Mouse (Mus musculus) heart, embryonic 11.5 days (tissue): ENCODE data around the gene Dagla. TPM values are rescaled to one million over a fixed set of nuclear protein-coding genes. Genes with fewer than 3 reads are reported as not detected.

Experiments used
- ATAC-seq: fragments of 200-750 bp; cut with Nextera tagmentation; replicated peaks from 2 replicates; pipeline ENCODE4 v1.8.0; 2017; ENCODE audit warnings: moderate library complexity; ENCODE audit not compliant: insufficient number of reproducible peaks, low FRiP score, low TSS enrichment
- H3K27ac ChIP-seq: fragments of 300-500 bp; sonication (generic); 2 replicates; pipeline ENCODE4 v1.5.1; 2014; ENCODE audit warnings: mild to moderate bottlenecking, low read depth, low read length
- H3K27me3 ChIP-seq: fragments of 300-500 bp; sonication (generic); 2 replicates; pipeline ENCODE4 v1.6.1; 2014; ENCODE audit warnings: mild to moderate bottlenecking, low read length, mixed read lengths; ENCODE audit not compliant: control insufficient read depth, insufficient read depth
- H3K36me3 ChIP-seq: fragments of 300-500 bp; sonication (generic); 2 replicates; pipeline ENCODE4 v1.6.1; 2014; ENCODE audit warnings: mild to moderate bottlenecking, low read length, moderate library complexity, mixed read lengths; ENCODE audit not compliant: control insufficient read depth, insufficient read depth
- H3K4me1 ChIP-seq: fragments of 300-500 bp; sonication (generic); 2 replicates; pipeline ENCODE4 v1.6.1; 2014; ENCODE audit warnings: low read length; ENCODE audit not compliant: control insufficient read depth, insufficient read depth
- H3K4me2 ChIP-seq: fragments of 300-500 bp; sonication (generic); 2 replicates; pipeline ENCODE4 v1.6.1; 2014; ENCODE audit warnings: mild to moderate bottlenecking, moderate library complexity
- H3K4me3 ChIP-seq: fragments of 300-500 bp; sonication (generic); 2 replicates; pipeline ENCODE4 v1.5.1; 2014; ENCODE audit warnings: low read depth, low read length
- H3K9ac ChIP-seq: fragments of 300-500 bp; sonication (generic); 2 replicates; pipeline ENCODE4 v1.6.1; 2014; ENCODE audit warnings: mild to moderate bottlenecking, low read depth, low read length, moderate library complexity
- H3K9me3 ChIP-seq: fragments of 300-500 bp; sonication (generic); replicated peaks from 2 replicates; pipeline ENCODE4 v1.6.1; 2016; ENCODE audit warnings: low read length; ENCODE audit not compliant: control insufficient read depth
- WGBS: fragments of 180-500 bp; shearing (Covaris S2); extraction: QIAGEN DNeasy Blood & Tissue Kit; methylation state at CpG from one replicate; pipeline ENCODE4 v1.1.7; 2014; ENCODE audit not compliant: insufficient replicate concordance; 5-methylcytosine and 5-hydroxymethylcytosine counted together
- polyA plus RNA-seq: library from polyadenylated mRNA; unstranded; fragments of >200 nt; fragmentation: Nextera tagmentation; extraction: Ambion mirVana; gene quantifications from 2 replicates; pipeline ENCODE4 v1.2.1, GENCODE M21; 2014

Gene Dagla
- polyA plus RNA-seq, 1 experiment from 2014 or later = 0.66 TPM

GRCm38 (mm10) chr19:10280771-10281540 lies 23.7 kb downstream of the Dagla start:
- no peak for ATAC-seq
- Histone ChIP-seq H3K36me3 (no peaks in the 10 kb centered on the region), H3K27ac (no peak overlapping the region), H3K9me3 (no peaks in the 10 kb centered on the region), H3K4me1 (peaks cover 28% of the 10 kb centered on the region), H3K4me3 (no peak overlapping the region), H3K27me3 (peaks cover 6% of the 10 kb centered on the region; the same call in 1 of the 2 replicates), H3K9ac (no peak overlapping the region), H3K4me2 (peak overlapping the region; percentile 12)
- 39% methylated on average over 14 of the region's 14 CpGs for WGBS

GRCm38 (mm10) chr19:10279668-10280067 lies 25.0 kb downstream of the Dagla start:
- Histone ChIP-seq H3K27ac (no peak overlapping the region), H3K27me3 (peaks cover 6% of the 10 kb centered on the region; the same call in 1 of the 2 replicates), H3K4me3 (no peak overlapping the region), H3K9ac (no peak overlapping the region), H3K4me1 (peaks cover 28% of the 10 kb centered on the region), H3K9me3 (no peaks in the 10 kb centered on the region), H3K36me3 (no peaks in the 10 kb centered on the region), H3K4me2 (no peak overlapping the region)
- ATAC-seq = no peak
- 63% methylated on average over 9 of the region's 9 CpGs for WGBS

- Histone ChIP-seq H3K9me3 (no peaks in the 10 kb centered on the region), H3K27ac (no peak overlapping the region), H3K4me1 (peaks cover 33% of the 10 kb centered on the region), H3K9ac (no peak overlapping the region), H3K4me2 (no peak overlapping the region), H3K36me3 (no peaks in the 10 kb centered on the region), H3K4me3 (no peak overlapping the region), H3K27me3 (peaks cover 6% of the 10 kb centered on the region; the same call in 1 of the 2 replicates)
- 25% methylated on average over 6 of the region's 6 CpGs for whole genome bisulfite sequencing
- ATAC-seq = no peak
Measured at GRCm38 (mm10) chr19:10278669-10279324, 25.9 kb downstream of the Dagla start.

GRCm38 (mm10) chr19:10277759-10278158 lies 26.9 kb downstream of the Dagla start:
- WGBS = 23% methylated on average over 5 of the region's 5 CpGs
- Histone ChIP-seq H3K9ac (peak overlapping the region; percentile 24; the same call in 1 of the 2 replicates), H3K36me3 (no peaks in the 10 kb centered on the region), H3K4me2 (peak overlapping the region; percentile 40; the same call in 1 of the 2 replicates), H3K27ac (peak overlapping the region; percentile 30; the same call in 1 of the 2 replicates), H3K4me1 (peaks cover 43% of the 10 kb centered on the region), H3K27me3 (0 out of 2 replicates have a peak, but pooled peaks cover under 1% of the 10 kb centered on the region), H3K4me3 (no peak overlapping the region), H3K9me3 (no peaks in the 10 kb centered on the region)
- ATAC-seq = no peak

GRCm38 (mm10) chr19:10277331-10277730 lies 27.3 kb downstream of the Dagla start:
- Histone ChIP-seq H3K36me3 (no peaks in the 10 kb centered on the region), H3K27me3 (no peaks in the 10 kb centered on the region; the same call in 1 of the 2 replicates), H3K4me3 (no peak overlapping the region), H3K4me2 (peak overlapping the region; percentile 40; the same call in 1 of the 2 replicates), H3K4me1 (peaks cover 47% of the 10 kb centered on the region), H3K9me3 (no peaks in the 10 kb centered on the region), H3K27ac (peak overlapping the region; percentile 30; the same call in 1 of the 2 replicates), H3K9ac (peak overlapping the region; percentile 24; the same call in 1 of the 2 replicates)
- 4% methylated on average over 17 of the region's 17 CpGs for WGBS
- no peak for ATAC-seq

GRCm38 (mm10) chr19:10276483-10277144 lies 28.1 kb downstream of the Dagla start:
- no peak overlapping the region for H3K4me3 ChIP-seq
- no peaks in the 10 kb centered on the region; the same call in 1 of the 2 replicates for H3K27me3 ChIP-seq
- no peaks in the 10 kb centered on the region for H3K9me3 ChIP-seq
- no peak overlapping the region for H3K27ac ChIP-seq
- H3K4me1 ChIP-seq = peaks cover 47% of the 10 kb centered on the region
- no peak overlapping the region for H3K9ac ChIP-seq
- no peak overlapping the region for H3K4me2 ChIP-seq
- WGBS = 63% methylated on average over 12 of the region's 12 CpGs
- H3K36me3 ChIP-seq = no peaks in the 10 kb centered on the region
- no peak for ATAC-seq

- H3K27ac ChIP-seq = no peak overlapping the region
- H3K9ac ChIP-seq = no peak overlapping the region
- 31% methylated on average over 5 of the region's 5 CpGs for WGBS
- H3K27me3 ChIP-seq = no peaks in the 10 kb centered on the region; the same call in none of the 2 replicates
- no peaks in the 10 kb centered on the region for H3K36me3 ChIP-seq
- no peak overlapping the region for H3K4me3 ChIP-seq
- H3K9me3 ChIP-seq = no peaks in the 10 kb centered on the region
- H3K4me1 ChIP-seq = peaks cover 35% of the 10 kb centered on the region
- no peak for ATAC-seq
- no peak overlapping the region for H3K4me2 ChIP-seq
Measured at GRCm38 (mm10) chr19:10274056-10274455, 30.6 kb downstream of the Dagla start.

- Histone ChIP-seq H3K27ac (peak overlapping the region; percentile 35; the same call in 1 of the 2 replicates), H3K27me3 (no peaks in the 10 kb centered on the region; the same call in none of the 2 replicates), H3K9ac (peak overlapping the region; percentile 34; the same call in 1 of the 2 replicates), H3K36me3 (no peaks in the 10 kb centered on the region), H3K4me3 (no peak overlapping the region), H3K4me2 (peak overlapping the region; percentile 39; the same call in 1 of the 2 replicates), H3K9me3 (no peaks in the 10 kb centered on the region), H3K4me1 (peaks cover 31% of the 10 kb centered on the region)
- WGBS = 21% methylated on average over 11 of the region's 11 CpGs
- ATAC-seq = no peak; the same call in 1 of the 2 replicates
Measured at GRCm38 (mm10) chr19:10272746-10273145, 31.9 kb downstream of the Dagla start.
